Mouse (Mus musculus) left cerebral cortex, postnatal 25 days (tissue): ENCODE results near the gene Stac2. TPM values are rescaled to one million over a fixed set of nuclear protein-coding genes. Genes with fewer than 3 reads are reported as not detected.

ENCODE experiments used
- DNase-seq, 2 experiments: peaks; one replicate each; pipeline ENCODE4 v3.0.0; 2022; ENCODE audit warnings: low spot score in 2 of 2, mixed read lengths in 1 of 2
- intact Hi-C: fragments of 180-260 bp; cut with DNase I; formaldehyde crosslinking; loops from one replicate; pipeline ENCODE4 v1.15.1; 2025
- total RNA-seq, 2 experiments: library from RNA; stranded (reverse); gene quantifications; 2 replicates each; pipeline ENCODE4 v1.2.3; 2021

Gene Stac2
- total RNA-seq, 2 experiments from 2014 or later, result 63.4 to 76.9 TPM

DNA sequence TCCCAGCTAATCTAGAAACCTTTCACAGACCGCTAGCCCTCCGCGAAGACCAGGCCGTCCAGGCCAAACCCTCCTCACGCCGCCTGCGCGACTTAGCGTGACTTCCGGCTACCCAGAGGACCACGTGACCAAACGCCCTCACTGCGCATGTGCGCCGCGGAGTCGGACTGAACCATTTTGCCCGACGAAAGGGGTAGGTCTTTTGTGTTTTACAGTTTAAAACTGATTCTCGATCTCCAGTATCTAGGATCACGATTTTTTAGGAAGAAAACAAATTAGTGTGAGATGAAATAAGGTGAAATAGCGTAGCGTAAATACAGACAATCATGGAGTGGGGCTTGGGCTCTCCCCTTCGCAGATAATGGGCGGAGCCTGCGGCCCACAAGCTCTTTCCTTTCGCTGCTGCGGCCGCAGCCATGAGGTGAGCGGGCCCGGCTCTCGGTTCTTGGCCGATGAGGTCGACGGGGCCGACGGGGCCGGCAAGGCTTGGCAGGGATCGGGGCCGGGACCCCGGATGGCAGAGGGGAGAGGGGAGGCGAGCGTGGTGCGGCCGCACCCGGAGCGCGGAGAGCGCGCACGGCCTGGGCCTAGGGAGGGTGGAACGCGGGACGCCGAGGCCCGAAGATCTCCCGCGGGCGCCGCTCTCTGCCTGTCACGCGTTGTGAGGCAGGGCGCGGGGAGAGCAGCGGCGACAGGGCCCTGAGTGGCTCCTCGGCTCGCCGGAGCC lies 26.5 kb downstream of the Stac2 start, which contains the start of gene Rpl19:
Gene Rpl19, plus strand, starts transcription at position 141 of the 727 bp plus-strand sequence.
- intact Hi-C loops, result loop anchor here (5.0 kb wide), 1 partner anchor 121 kb away; no protein-coding TSS in a partner anchor
- DNase-seq, result peak; percentile 93 to 95

DNA sequence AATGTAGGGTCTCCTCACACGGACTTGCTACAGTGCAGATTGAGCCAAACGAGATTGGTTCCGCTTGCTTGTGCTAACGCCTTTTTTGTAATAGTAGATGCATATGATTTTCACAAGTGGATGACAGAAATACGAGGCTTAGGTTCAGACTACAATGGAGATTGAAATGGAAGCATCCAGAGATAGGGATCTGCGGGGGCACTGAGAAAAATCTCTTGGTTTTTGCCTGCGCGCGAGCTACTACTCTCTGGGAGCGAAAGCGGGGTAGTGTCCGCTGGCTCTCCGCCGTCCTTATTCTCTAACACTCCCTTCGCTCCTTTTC lies 27.1 kb downstream of the Stac2 start:
- intact Hi-C loops, result loop anchor here (5.0 kb wide), 1 partner anchor 121 kb away; no protein-coding TSS in a partner anchor
- no peak for DNase-seq

DNA sequence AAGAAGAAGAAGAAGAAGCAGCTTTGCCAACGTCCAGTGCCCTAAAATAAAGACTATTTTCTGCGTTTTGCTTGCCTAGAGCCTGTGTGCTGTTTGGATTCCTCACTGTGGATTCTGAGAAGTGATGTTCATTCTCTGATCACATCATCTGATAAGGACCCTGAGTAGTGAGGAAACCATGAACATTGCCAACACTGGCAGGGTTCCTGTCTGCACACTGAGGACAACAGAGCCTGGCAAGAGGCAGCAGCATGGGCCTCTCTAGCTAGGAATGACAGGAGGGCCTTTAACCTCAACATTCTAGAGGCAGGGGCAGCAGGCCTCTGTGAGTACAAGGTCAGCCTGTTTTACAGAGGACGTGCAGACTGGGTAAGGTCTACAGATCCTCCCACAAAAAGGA lies 28.7 kb downstream of the Stac2 start:
- intact Hi-C loops, result loop anchor here (5.0 kb wide), 1 partner anchor 178 kb away; the partner anchor contains the start of gene Cdk12

DNA sequence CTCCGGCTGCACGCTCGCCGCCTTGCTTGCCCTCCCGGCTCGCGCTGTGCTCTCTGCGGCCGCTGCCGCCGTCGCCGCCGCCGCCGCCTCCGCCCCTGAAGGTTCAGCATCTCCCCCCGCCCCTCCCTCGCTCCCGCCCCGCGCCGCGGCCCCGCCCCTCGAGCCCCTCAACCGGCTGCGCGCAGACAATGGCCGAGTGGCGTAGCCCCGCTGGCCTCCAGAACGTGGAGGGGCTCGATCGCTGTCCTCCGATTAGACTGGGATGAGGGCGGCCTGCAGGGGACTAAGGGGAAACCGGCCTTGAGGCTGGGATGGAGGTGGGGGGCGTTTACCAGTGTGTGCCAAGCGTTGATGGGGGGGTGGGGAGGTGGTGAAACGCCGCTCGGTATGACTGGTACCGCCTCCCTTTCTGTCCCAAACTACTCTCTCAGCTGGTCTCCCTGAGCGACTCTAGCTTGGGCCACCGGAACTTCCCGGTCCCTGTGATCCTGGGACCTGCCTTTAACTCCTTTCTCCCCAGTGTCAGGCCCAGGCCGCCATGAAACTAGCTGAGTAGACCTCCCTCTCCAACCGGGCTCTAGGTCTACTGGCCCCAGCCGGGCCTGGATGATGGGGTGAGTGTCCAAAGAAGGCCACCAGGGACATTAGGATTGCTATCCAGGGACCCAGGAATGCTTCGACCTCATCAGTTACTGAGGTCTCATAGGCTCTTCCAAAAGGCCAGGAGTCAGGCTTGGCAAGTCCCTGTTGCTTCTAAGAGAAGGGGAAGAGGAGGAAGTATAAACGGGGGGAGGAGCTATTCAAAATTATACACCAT lies 30.5 kb downstream of the Stac2 start, which contains the start of gene Cacnb1:
Gene Cacnb1, minus strand, starts transcription at position 480 of the 817 bp plus-strand sequence.
- DNase-seq, result peak; percentile 70 to 71
- intact Hi-C loops, result loop anchor here (5.0 kb wide), 1 partner anchor 180 kb away; the partner anchor contains the start of gene Cdk12

More for the DNA sequence above, 28.7 kb downstream of the Stac2 start:
- no peak for DNase-seq

DNA sequence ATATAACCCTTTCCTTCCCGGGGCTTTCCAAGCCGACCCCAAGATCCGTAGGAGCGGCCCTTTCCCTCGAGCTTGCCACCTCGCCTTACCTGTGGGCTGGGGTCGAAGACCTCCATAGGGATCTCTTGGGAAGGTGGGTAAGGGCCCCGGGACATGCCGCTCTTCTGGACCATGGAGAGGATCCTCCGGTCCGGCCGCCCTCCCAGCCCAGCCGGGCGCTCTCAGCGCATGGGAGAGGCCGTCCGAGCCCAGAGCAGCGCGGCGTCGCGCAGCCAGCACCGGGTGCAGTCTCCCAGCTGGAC lies 31.1 kb downstream of the Stac2 start:
- DNase-seq, result no peak
- intact Hi-C loops, result loop anchor here (5.0 kb wide), 1 partner anchor 180 kb away; the partner anchor contains the start of gene Cdk12

DNA sequence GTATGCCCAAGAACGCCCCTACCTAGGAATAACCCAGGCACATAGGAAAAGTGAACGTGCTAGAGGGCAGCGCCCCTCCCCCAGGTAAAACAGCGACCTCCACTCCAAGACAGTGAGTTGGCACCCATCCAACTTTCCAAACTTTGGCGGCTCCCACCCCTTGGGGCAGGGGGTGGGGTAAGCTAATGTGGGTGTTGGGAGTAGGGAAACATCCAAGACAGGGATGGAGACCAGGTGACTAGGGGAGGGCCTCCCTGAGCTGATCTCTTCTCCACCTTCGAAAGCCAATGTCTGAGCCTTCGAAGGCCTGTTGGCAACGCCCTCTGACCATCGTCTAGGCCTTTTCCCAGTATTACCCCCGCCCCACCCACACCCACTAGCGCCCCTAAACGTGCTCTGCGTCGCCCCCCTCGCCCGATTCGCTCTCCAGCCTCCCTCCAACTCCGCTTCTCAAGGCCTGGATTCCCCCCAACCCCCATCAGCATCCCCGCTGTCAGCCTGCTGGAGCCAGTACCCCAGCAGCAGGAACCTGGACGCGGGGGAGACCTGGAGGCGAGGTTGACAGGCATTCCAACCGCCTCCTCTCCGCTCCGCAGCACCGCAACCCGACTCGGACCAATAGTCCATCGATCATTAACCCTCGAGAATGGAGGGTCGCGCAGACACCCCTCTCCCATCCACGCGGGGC lies 31.6 kb downstream of the Stac2 start:
- intact Hi-C loops, result loop anchor here (5.0 kb wide), 1 partner anchor 181 kb away; the partner anchor contains the start of gene Cdk12
- DNase-seq, result peak in 1 of 2 experiments; percentile 62

DNA sequence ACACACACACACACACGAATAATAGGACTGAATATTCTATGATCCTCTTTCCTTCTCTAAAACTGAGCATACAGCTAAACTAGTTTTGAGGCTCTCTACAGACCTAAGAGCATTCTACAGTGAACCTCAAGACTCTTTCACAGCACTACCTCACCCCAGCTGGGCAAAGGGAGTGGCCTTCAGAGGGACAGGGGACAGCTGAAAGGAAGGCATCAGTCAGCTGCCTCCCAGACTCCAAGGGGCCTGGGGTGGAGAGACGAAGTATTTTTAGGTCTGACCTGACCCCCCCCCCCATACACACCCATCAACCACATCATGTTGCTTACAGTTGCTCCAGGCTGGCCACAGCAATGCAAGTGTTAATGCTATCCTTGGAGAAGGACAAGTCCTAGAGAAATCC lies 32.1 kb downstream of the Stac2 start:
- no peak for DNase-seq
- intact Hi-C loops, result loop anchor here (5.0 kb wide), 1 partner anchor 181 kb away; the partner anchor contains the start of gene Cdk12

DNA sequence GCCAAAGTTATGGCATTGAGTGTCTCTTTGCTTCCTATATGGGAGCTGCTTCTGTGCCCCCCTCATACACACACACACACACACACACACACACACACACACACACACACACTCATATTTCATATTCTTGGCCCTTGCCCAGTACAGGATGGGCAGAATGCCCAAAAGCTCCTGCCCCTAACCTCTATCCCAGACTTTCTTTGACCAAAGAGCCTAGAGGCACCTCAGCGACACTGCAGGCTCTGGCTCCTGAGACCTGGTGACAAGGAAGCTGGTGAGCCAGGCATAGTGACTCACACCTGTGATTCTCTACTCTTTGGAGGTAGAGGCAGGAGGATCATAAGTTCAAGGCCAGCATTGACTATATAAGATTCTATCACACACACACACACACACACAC lies 32.6 kb downstream of the Stac2 start:
- no peak for DNase-seq
- intact Hi-C loops, result loop anchor here (5.0 kb wide), 1 partner anchor 182 kb away; the partner anchor contains the start of gene Cdk12

DNA sequence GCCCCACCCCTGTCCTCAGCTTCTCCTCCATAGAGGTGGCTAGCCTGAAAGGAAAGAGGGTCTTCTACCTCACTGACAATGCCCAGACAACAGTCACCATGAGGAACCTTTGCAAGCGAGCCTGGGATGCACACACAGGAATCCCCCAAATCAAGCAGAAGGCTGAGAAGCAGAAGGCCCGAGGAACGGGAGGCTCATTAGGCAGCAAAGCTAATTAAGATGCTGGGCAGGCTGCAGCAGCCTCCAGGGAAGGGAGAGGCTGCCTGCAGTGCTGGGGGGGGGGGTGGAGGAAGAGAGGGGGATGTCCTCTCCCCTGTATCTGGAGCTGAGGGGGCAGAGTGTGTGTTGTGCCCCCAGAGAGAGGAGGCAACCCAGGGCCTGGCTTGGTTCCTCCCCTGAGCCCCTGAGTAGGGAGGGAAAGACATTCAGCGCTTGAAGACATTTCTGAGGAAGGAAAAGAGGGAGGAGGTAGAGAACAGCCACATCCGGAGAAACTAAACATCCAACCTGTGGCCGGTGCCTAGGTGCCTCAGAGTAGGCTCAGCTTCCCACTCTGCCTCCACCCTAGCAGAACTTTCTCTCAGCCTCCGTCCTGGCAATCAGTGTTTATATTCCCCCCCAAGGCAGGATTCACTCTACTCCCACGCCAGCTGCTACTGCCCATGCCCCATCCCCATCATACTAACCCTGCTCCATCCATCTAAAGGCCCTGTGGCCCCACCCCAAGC lies 33.2 kb downstream of the Stac2 start:
- DNase-seq, result peak in 1 of 2 experiments; percentile 58
- intact Hi-C loops, result loop anchor here (5.0 kb wide), 1 partner anchor 182 kb away; the partner anchor contains the start of gene Cdk12

DNA sequence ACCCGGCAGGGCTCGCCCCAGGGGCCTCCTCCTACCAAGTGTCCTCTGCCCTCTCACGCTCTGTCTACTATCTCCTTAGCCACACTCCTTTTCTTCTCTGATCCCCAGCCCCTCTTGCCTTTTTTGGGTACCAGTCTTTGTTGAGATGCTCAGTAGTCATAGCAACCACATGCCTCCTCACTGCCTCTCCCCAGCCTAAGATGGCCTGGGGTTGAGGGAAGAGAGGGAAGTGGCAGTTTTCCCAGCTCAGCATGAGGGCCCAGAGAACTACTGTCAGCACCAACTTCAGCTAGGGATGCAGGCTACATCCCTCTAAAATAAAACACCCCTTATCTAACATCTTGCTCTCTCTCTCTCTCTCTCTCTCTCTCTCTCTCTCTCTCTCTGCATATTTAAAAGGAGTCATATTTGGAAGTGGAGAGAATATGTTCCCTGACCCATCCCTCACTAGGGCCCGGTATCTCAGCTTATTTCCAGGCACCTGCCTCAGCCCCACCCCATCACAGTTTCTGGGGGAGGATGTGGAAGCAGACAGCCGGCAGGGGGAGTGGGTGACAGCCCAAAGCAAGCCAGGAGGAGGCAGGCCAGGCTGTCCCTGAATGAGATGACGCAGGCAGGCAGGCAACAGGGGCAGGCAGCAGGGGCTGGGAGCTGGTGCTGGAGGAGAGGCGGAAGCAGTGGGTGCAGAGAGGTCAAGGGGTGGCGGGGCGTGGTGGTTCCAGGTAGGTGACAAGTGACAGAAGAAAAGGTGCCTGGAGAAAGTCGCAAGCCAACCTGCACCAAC lies 34.2 kb downstream of the Stac2 start:
- peak; percentile 79 to 96 for DNase-seq
- intact Hi-C loops, result no loop called here

DNA sequence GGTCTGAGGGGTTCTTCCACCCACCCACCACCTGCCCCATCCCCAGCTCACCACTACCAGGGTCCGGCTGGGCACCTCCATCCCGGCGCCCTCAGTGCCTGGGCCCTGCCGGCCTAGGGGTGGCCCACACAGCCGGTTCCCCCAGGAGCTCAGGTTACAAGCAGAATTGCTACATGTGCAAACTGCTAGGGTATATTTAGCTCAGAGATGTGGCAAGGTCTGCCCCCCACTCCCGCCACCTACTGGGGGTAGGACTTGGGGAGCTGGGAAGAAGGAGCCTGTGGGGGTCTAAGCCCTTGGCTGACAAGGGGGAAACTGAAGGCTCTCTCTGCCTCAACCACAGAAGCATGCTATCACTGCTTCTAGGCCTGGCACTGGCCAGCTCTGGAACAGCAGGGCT lies 35.0 kb downstream of the Stac2 start:
- DNase-seq, result no peak
- intact Hi-C loops, result no loop called here

DNA sequence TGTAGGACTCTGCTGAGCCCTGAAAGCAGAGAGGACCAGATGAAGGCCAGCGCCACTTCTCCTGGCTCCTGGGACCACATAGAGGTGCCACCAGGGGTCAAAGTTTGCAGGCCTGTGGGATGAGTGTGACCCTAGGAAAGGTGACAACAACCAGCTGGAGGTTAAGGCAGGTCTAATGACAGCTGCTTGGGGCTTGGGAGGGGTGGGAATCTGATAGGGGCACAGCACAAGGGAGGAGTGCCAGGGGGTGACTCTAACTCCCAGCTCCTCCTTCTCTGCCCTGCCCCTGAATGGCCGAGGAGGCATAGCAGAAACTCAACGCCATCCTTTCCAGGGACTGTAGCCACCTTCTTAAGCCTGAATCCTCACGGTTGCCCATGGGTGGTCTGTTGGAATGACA lies 36.4 kb downstream of the Stac2 start:
- no peak for DNase-seq
- intact Hi-C loops, result no loop called here

DNA sequence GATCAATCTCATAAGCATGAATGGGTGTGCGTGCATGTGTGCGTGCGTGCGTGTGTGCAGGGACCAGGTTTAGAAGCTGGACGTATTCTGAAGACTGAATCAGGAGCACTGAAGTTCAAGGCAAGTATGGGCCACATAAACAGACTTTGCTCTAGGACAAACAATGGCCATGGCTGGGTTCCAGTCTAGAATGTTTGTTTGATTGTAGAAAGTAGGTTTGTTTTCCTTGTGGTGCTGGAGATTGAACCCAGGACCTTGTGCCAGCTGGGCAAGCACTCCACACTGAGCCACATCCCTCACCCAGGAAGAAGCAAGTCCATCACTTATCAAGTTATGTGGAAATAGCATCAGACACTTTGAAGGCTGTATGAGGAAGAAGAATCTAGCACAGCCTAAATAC lies 37.1 kb downstream of the Stac2 start:
- intact Hi-C loops, result no loop called here
- no peak for DNase-seq

DNA sequence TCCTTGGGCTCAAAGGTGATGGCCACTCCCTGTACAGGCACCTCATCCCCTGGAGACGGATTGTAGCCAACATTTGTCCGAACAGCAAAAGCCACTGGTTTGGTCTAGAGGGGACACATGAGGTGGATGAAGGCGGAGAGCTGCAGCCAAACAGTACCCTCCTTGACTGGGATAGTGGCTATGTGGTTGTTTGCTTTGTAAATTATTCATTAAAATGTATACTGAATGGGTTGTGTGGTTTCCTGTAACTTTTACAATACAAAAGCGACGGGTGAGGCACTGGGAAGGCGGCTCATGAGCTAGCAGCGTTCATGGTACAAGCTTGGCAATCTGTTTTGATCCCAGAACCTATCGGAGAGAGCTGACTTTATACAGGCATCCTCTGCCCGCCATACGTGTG lies 40.4 kb downstream of the Stac2 start:
- intact Hi-C loops, result no loop called here
- no peak for DNase-seq

DNA sequence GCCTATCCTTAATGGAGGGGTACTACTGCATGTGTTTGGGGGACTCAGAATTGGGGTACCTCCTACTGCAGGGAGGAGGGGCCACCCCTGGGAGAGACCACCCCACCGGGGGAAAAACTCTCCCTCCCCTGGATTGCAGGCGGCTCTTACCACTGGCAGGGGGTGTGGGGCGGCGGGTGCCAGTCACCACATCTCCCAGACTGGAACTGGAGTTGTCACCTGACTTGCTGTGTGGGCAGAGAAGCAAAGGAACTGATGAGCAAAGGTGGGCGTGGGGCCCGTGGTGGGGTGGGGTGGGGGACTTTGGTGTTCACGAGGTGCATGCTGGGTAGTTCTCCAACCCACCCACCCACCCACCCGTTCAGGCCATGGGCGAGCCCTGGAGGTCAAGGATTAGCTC lies 41.5 kb downstream of the Stac2 start:
- intact Hi-C loops, result no loop called here
- DNase-seq, result peak in 1 of 2 experiments; percentile 76

DNA sequence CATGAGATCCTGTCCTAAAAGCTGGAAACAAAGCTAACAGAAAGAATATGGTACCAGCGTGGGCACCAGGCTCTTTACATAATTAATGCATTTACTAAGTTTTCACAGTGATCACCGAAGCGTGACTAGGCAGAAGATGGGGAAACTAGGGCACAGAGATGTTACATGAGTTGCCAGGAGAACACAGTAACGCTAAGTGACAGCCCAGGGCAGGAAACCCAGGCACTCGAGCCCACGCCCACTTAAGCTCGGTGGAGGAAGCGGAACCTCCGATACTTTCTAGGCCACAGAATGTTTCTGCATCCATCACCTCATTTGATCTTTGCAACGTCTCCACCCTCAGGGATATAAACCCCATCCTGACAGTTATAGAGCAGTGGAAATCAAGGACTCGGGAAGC lies 45.2 kb downstream of the Stac2 start:
- DNase-seq, result no peak
- intact Hi-C loops, result no loop called here

DNA sequence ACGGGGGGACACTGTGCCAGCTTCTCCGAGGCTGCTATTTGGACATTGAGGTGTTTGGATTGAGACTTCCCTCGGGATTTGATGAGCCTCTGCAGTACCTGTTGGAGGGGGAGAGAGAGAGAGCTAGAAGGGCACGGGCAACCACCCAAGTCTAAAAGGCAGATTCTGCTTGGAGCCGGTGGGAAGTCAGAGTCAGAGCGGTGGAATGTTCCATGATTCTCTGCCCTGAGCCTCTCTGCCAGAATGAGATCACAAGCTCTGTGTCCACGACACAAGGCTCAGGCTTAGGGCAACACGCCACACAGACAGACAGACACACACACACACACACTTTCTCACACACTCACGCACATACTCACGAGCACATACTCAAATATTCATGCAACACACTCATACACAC lies 47.6 kb downstream of the Stac2 start:
- intact Hi-C loops, result no loop called here
- no peak for DNase-seq

DNA sequence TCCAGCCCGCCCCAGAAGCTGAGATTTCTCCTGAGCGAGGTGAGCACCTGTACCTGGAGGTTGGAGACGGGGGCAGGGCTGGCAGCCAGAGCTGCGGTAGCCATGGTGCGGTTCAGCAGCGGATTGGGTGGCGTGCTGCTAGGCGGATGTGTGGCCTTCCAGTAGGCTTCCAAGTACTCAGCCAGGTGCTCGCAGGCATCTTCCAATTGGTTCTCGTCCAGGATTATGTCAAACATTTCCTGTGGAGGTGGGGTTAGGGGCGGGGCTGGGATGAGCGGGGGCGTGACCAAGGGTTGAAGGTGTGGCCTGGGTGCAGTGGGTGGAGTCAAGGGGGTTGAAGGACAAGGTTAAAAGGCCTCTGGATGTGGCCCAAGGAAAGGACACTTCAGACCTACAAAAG lies 48.2 kb downstream of the Stac2 start:
- no peak for DNase-seq
- intact Hi-C loops, result no loop called here

DNA sequence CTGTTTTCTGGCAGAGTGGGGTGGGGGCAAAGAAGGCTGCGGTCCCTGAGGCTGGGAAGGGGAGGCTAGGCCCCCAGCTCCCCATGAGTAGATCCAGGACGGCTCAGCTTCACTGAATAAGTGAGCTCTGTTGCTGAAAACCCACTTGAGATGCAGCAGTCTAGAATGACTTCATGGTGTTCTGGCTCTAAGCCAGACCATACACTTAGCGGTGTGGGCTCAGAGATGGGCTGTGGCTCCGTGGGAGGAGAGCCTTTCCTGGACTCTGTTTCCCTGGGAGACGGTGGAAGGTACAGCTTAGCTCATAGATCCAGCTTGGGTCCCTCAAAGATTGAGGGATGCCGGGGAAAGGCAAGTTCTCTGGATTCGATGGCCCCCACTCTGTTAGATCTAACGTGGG lies 49.1 kb downstream of the Stac2 start:
- intact Hi-C loops, result no loop called here
- DNase-seq, result peak; percentile 80 to 92
